Mouse (Mus musculus) heart, postnatal 0 days (tissue): ENCODE measurements around the gene Tra2a.

ENCODE experiments used
- CTCF ChIP-seq: IDR thresholded peaks from 2 replicates; pipeline ENCODE4 v1.5.1; 2016; ENCODE audit warnings: antibody characterized with exemption, control low read depth, low read depth
- EP300 ChIP-seq: IDR thresholded peaks from 2 replicates; pipeline ENCODE4 v1.6.1; 2016; ENCODE audit warnings: antibody characterized with exemption, low read depth

GRCm38 (mm10) chr6:49262421-49262820, 1.4 kb downstream of the Tra2a start:
- TF ChIP-seq EP300 (no peak), CTCF (no peak)
